Mouse (Mus musculus): ENCODE data around the gene Olfr697.

DNA sequence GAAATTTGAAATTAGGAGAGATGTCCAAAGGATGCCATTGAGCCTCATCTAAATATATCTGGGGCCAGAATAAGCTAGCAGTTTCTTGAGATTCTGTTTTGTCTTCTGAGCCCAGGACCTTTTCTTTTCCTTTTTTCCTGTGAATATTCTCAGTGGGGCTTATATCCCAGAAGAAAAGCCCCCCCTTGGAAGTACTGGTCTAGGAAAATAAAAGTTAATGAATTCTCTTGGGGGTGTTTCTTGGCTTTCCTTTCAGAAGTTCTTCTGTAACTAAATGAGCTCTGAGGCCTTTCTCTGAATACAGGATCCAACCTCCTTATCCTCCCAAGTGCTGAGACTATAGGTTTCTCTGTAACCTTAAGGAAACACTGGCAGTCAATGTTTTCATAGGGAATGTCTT lies 13.1 kb upstream of the Olfr697 start, which contains the start of gene Olfr698:
- TF ChIP-seq CTCF (IDR thresholded peaks at IDR 0.05; ENCODE audit: extremely low read depth, insufficient read depth, insufficient read length, insufficient replicate concordance) = no peak
- no peak for TF ChIP-seq POLR2A (IDR thresholded peaks at IDR 0.05; ENCODE audit: low read depth, low read length)
